Mouse (Mus musculus): ENCODE data around the gene Ntng1.

GRCm38 (mm10) chr3:109984086-109984485, 159.7 kb downstream of the Ntng1 start:
- TF ChIP-seq EP300 (IDR thresholded peaks at IDR 0.05) (no peak), CTCF (IDR thresholded peaks at IDR 0.05) (no peak)
